Comparison of ENCODE assay signal across 8 mouse cellular contexts in genomic region chr12:24709831-24710508, GRCm38 (mm10). TPM values are rescaled to one million over a fixed set of nuclear protein-coding genes. Genes with fewer than 3 reads are reported as not detected.
DNase-seq lines count a peak whose midpoint lies in the region; ATAC-seq and TF ChIP-seq lines count a peak whose summit lies in the region.

No protein-coding gene starts in this region.

- TF ChIP-seq CTCF in left cerebral cortex, adult 2 months (IDR thresholded peaks at IDR 0.05) = peak; percentile 79
- TF ChIP-seq CTCF in small intestine, adult 2 months (IDR thresholded peaks at IDR 0.05; ENCODE audit: extremely low read depth, insufficient read length, insufficient replicate concordance, low read depth, low read length) = peak; percentile 46; the same call in 1 of the 2 replicates

- H3K27me3 ChIP-seq in small intestine, adult 2 months (ENCODE audit: control insufficient read depth, insufficient read depth, low read length) = no peaks in the 10 kb centered on the region

- DNase-seq in kidney, adult 11 months = peak; percentile 44
- no peak for DNase-seq in kidney, adult 18-20 months
- peak; percentile 79 for DNase-seq in adrenal gland, postnatal 14 days
- DNase-seq in left cerebral cortex, adult 2 months (ENCODE audit: extremely low spot score in 1 of 2, low spot score in 2 of 2) = no peak

- peaks cover 4% of the 10 kb centered on the region; the same call in 1 of the 2 replicates for H3K36me3 ChIP-seq in small intestine, adult 2 months (ENCODE audit: control insufficient read depth, insufficient read depth, low read length)

- TF ChIP-seq POLR2A in small intestine, adult 2 months (IDR thresholded peaks at IDR 0.05; ENCODE audit: low read depth, low read length) = no peak

- intact Hi-C loops in left cerebral cortex, adult 2 months (cut with DNase I) = loop anchor here (1.0 to 5.0 kb wide), 2 partner anchors 242 to 1587 kb away; no protein-coding TSS in a partner anchor

- H3K4me1 ChIP-seq in small intestine, adult 2 months (ENCODE audit: control insufficient read depth, insufficient read depth, insufficient read length, low read length) = peaks cover 10% of the 10 kb centered on the region

- 31% methylated on average over 5 of the region's 5 CpGs for WGBS in small intestine, adult 2 months

- ATAC-seq in erythroblast, adult 5-6 weeks (replicated peaks; ENCODE audit: low FRiP score, poor library complexity, severe bottlenecking) = peak; percentile 30
- ATAC-seq in hematopoietic stem cell, adult 5-6 weeks (replicated peaks in 1 of 2; ENCODE audit: insufficient read depth in 1 of 2, low FRiP score in 2 of 2, low TSS enrichment in 1 of 2, low read depth in 1 of 2, poor library complexity in 2 of 2, severe bottlenecking in 2 of 2) = peak; percentile 43 to 47; a peak in 3 of 4 replicates
- peak; percentile 44 for ATAC-seq in megakaryocyte, adult 5-6 weeks (ENCODE audit: poor library complexity, severe bottlenecking)

- no peak overlapping the region for H3K4me3 ChIP-seq in left cerebral cortex, adult 2 months
- no peak overlapping the region for H3K4me3 ChIP-seq in small intestine, adult 2 months (ENCODE audit: low read depth, low read length)

- no peak overlapping the region for H3K27ac ChIP-seq in left cerebral cortex, adult 2 months
- no peak overlapping the region for H3K27ac ChIP-seq in small intestine, adult 2 months (ENCODE audit: insufficient read depth, low read depth, low read length)

RNA-seq across cellular contexts. Expression of gene Rrm2, which starts 1.9 kb away (rescaled TPM):
- total RNA-seq in adrenal gland, postnatal 14 days (2021) = 42.1 and 56.4 TPM in 2 replicates
- total RNA-seq in erythroblast, adult 5-6 weeks (2015; ENCODE audit: low replicate concordance) = 113 and 145 TPM in 2 replicates
- total RNA-seq in erythroblast, adult 5-6 weeks (2017; ENCODE audit: low replicate concordance) = 150 and 198 TPM in 2 replicates
- 61.3 and 69.3 TPM in 2 replicates for total RNA-seq in hematopoietic stem cell, adult 5-6 weeks (2017)
- total RNA-seq in left cerebral cortex, adult 2 months (2021) = 1 to 10 TPM; 1.9 to 2.2 TPM
- total RNA-seq in megakaryocyte, adult 5-6 weeks (2015) = 157 TPM in 2 replicates
- total RNA-seq in megakaryocyte, adult 5-6 weeks (2017) = 134 and 135 TPM in 2 replicates
- polyA plus RNA-seq in small intestine, adult 2 months (2012; rRNA removed) = 3.5 and 5.9 TPM in 2 replicates

RNA-seq across cellular contexts. Expression of gene Cys1, which starts 28.4 kb away (rescaled TPM):
- total RNA-seq in adrenal gland, postnatal 14 days (2021) = 3.5 and 3.9 TPM in 2 replicates
- not detected in 2 replicates for total RNA-seq in erythroblast, adult 5-6 weeks (2015; ENCODE audit: low replicate concordance)
- total RNA-seq in erythroblast, adult 5-6 weeks (2017; ENCODE audit: low replicate concordance) = not detected in 2 replicates
- not detected in 2 replicates for total RNA-seq in hematopoietic stem cell, adult 5-6 weeks (2017)
- total RNA-seq in left cerebral cortex, adult 2 months (2021) = 10 to 100 TPM; 15.2 to 20.0 TPM
- not detected in 2 replicates for total RNA-seq in megakaryocyte, adult 5-6 weeks (2015)
- not detected in 2 replicates for total RNA-seq in megakaryocyte, adult 5-6 weeks (2017)
- polyA plus RNA-seq in small intestine, adult 2 months (2012; rRNA removed) = 2.2 and 2.9 TPM in 2 replicates

RNA-seq across cellular contexts. Expression of gene Klf11, which starts 58.9 kb away (rescaled TPM):
- 13.7 and 17.3 TPM in 2 replicates for total RNA-seq in adrenal gland, postnatal 14 days (2021)
- 4.8 and 7.9 TPM in 2 replicates for total RNA-seq in erythroblast, adult 5-6 weeks (2015; ENCODE audit: low replicate concordance)
- 11.8 and 14.8 TPM in 2 replicates for total RNA-seq in erythroblast, adult 5-6 weeks (2017; ENCODE audit: low replicate concordance)
- 20.9 and 30.6 TPM in 2 replicates for total RNA-seq in hematopoietic stem cell, adult 5-6 weeks (2017)
- 1 to 10 TPM; 5.1 to 7.8 TPM for total RNA-seq in left cerebral cortex, adult 2 months (2021)
- total RNA-seq in megakaryocyte, adult 5-6 weeks (2015) = 7.7 and 9.6 TPM in 2 replicates
- 7.9 and 9.2 TPM in 2 replicates for total RNA-seq in megakaryocyte, adult 5-6 weeks (2017)
- 1.7 and 4.2 TPM in 2 replicates for polyA plus RNA-seq in small intestine, adult 2 months (2012; rRNA removed)

Comparison
In these comparisons a context has a peak if more than half of its experiments do, and no peak if none do; other contexts are left out.
1. DNase-seq: peak in kidney, adult 11 months (single experiment) and adrenal gland, postnatal 14 days (single experiment); none in kidney, adult 18-20 months (single experiment) and left cerebral cortex, adult 2 months (0 of 2).
2. RNA of gene Rrm2, which starts 1.9 kb away (total RNA-seq): 134 to 157 TPM in megakaryocyte, adult 5-6 weeks, 113 to 198 TPM in erythroblast, adult 5-6 weeks, 61.3 to 69.3 TPM in hematopoietic stem cell, adult 5-6 weeks and 42.1 to 56.4 TPM in adrenal gland, postnatal 14 days; 1.9 to 2.2 TPM in left cerebral cortex, adult 2 months; every median in the first group is over 10 times any median in the second.
3. Peak in every context shown above with its lines, with median percentiles within 50 percentile points of each other: ATAC-seq.